Mouse (Mus musculus) testis, adult 2 months (tissue): ENCODE data around the gene Nr4a2. TPM values are rescaled to one million over a fixed set of nuclear protein-coding genes. Genes with fewer than 3 reads are reported as not detected.

ENCODE experiments used
- H3K27ac ChIP-seq: fragments of 200-500 bp; 2 replicates; pipeline ENCODE4 v1.5.1; 2012; ENCODE audit warnings: low read depth, low read length; ENCODE audit not compliant: control insufficient read depth, insufficient read depth
- H3K27me3 ChIP-seq: fragments of 200-500 bp; 2 replicates; pipeline ENCODE4 v1.6.1; 2012; ENCODE audit warnings: mild to moderate bottlenecking, low read length, moderate library complexity; ENCODE audit not compliant: control insufficient read depth, insufficient read depth
- H3K36me3 ChIP-seq: fragments of 200-500 bp; 2 replicates; pipeline ENCODE4 v1.6.1; 2012; ENCODE audit warnings: mild to moderate bottlenecking, low read length; ENCODE audit not compliant: control insufficient read depth, insufficient read depth
- H3K4me1 ChIP-seq: fragments of 200-500 bp; 2 replicates; pipeline ENCODE4 v1.6.1; 2012; ENCODE audit warnings: low read length; ENCODE audit not compliant: control insufficient read depth, insufficient read depth
- H3K4me3 ChIP-seq: fragments of 200-500 bp; 2 replicates; pipeline ENCODE4 v1.5.1; 2012; ENCODE audit warnings: low read depth, mild to moderate bottlenecking, low read length, moderate library complexity, mixed read lengths; ENCODE audit not compliant: control insufficient read depth
- CTCF ChIP-seq: fragments of 200-500 bp; IDR thresholded peaks from 2 replicates; pipeline ENCODE4 v1.5.1; 2012; ENCODE audit warnings: low read depth, mild to moderate bottlenecking, inconsistent platforms, low read length, moderate library complexity; ENCODE audit not compliant: control insufficient read depth, insufficient read depth, insufficient replicate concordance
- POLR2A ChIP-seq: fragments of 200-500 bp; IDR thresholded peaks from 2 replicates; pipeline ENCODE4 v1.6.1; 2012; ENCODE audit warnings: low read depth, mild to moderate bottlenecking, inconsistent platforms, low read length, moderate library complexity; ENCODE audit not compliant: control insufficient read depth
- polyA plus RNA-seq: library from polyadenylated mRNA; depleted of rRNA; stranded (reverse); fragments of >200 nt; gene quantifications from 2 replicates; pipeline ENCODE4 v1.2.3, GENCODE M21; 2012; rRNA removed

The Nr4a2 gene
- polyA plus RNA-seq, 1 experiment, result 0.44 TPM

- Histone ChIP-seq H3K4me1 (peaks cover 8% of the 10 kb centered on the region), H3K27me3 (no peaks in the 10 kb centered on the region)
Observed at GRCm38 (mm10) chr2:57103845-57104660, 19.8 kb downstream of the Nr4a2 start.

GRCm38 (mm10) chr2:57102856-57103844, 20.7 kb downstream of the Nr4a2 start:
- Histone ChIP-seq H3K4me1 (peaks cover 8% of the 10 kb centered on the region), H3K27me3 (no peaks in the 10 kb centered on the region), H3K4me3 (peak overlapping the region; percentile 25; the same call in 1 of the 2 replicates), H3K27ac (no peak overlapping the region), H3K36me3 (no peaks in the 10 kb centered on the region)
- TF ChIP-seq POLR2A, result no peak
- no peak for TF ChIP-seq CTCF

More at GRCm38 (mm10) chr2:57103845-57104660, 19.8 kb downstream of the Nr4a2 start:
- Histone ChIP-seq H3K36me3 (no peaks in the 10 kb centered on the region), H3K27ac (no peak overlapping the region), H3K4me3 (no peak overlapping the region)
- TF ChIP-seq POLR2A (no peak), CTCF (no peak)

- no peaks in the 10 kb centered on the region for H3K27me3 ChIP-seq
- no peaks in the 10 kb centered on the region for H3K36me3 ChIP-seq
- TF ChIP-seq POLR2A (no peak), CTCF (no peak)
- H3K4me3 ChIP-seq, result peak overlapping the region; percentile 25; the same call in 1 of the 2 replicates
- H3K27ac ChIP-seq, result no peak overlapping the region
- H3K4me1 ChIP-seq, result peaks cover 8% of the 10 kb centered on the region
Observed at GRCm38 (mm10) chr2:57102091-57102855, 21.5 kb downstream of the Nr4a2 start.

- H3K36me3 ChIP-seq, result no peaks in the 10 kb centered on the region
- peaks cover 8% of the 10 kb centered on the region for H3K4me1 ChIP-seq
- H3K4me3 ChIP-seq, result no peak overlapping the region
- H3K27ac ChIP-seq, result no peak overlapping the region
- TF ChIP-seq POLR2A (no peak), CTCF (no peak)
- no peaks in the 10 kb centered on the region for H3K27me3 ChIP-seq
Observed at GRCm38 (mm10) chr2:57100241-57100640, 23.6 kb downstream of the Nr4a2 start.

GRCm38 (mm10) chr2:57072452-57072851, 51.4 kb downstream of the Nr4a2 start:
- no peaks in the 10 kb centered on the region for H3K36me3 ChIP-seq
- H3K4me3 ChIP-seq, result no peak overlapping the region
- no peak overlapping the region for H3K27ac ChIP-seq
- TF ChIP-seq POLR2A (no peak), CTCF (no peak)
- H3K27me3 ChIP-seq, result no peaks in the 10 kb centered on the region
- no peaks in the 10 kb centered on the region for H3K4me1 ChIP-seq

GRCm38 (mm10) chr2:57063480-57063879, 60.3 kb downstream of the Nr4a2 start:
- H3K4me1 ChIP-seq, result no peaks in the 10 kb centered on the region
- TF ChIP-seq POLR2A (no peak), CTCF (no peak)

More at GRCm38 (mm10) chr2:57063480-57063879, 60.3 kb downstream of the Nr4a2 start:
- Histone ChIP-seq H3K36me3 (no peaks in the 10 kb centered on the region), H3K27me3 (no peaks in the 10 kb centered on the region), H3K27ac (no peak overlapping the region), H3K4me3 (no peak overlapping the region)

Other genes starting within 250 kb of the Nr4a2 start
- 220 and 242 TPM in 2 replicates for gene Gpd2, start 113.6 kb upstream of the Nr4a2 start, polyA plus RNA-seq